Mouse (Mus musculus) forebrain, postnatal 0 days (tissue): ENCODE data around the gene Tesc. TPM values are rescaled to one million over a fixed set of nuclear protein-coding genes. Genes with fewer than 3 reads are reported as not detected.

Source experiments
- ATAC-seq: fragments of 200-750 bp; cut with Nextera tagmentation; 2 replicates; pipeline ENCODE4 v1.8.0; 2017; ENCODE audit warnings: mild to moderate bottlenecking, moderate library complexity
- DNase-seq: peaks from one replicate; pipeline ENCODE4 v3.0.0-alpha.2; 2015
- H3K27ac ChIP-seq: fragments of 300-500 bp; sonication (generic); 2 replicates; pipeline ENCODE4 v1.5.1; 2014; ENCODE audit warnings: low read depth, mild to moderate bottlenecking, antibody characterized with exemption, low read length, moderate library complexity, mixed read lengths
- H3K27me3 ChIP-seq: fragments of 300-500 bp; sonication (generic); 2 replicates; pipeline ENCODE4 v1.6.1; 2014; ENCODE audit warnings: mild to moderate bottlenecking, low read length, mixed read lengths; ENCODE audit not compliant: insufficient read depth
- H3K36me3 ChIP-seq: fragments of 300-500 bp; sonication (generic); 2 replicates; pipeline ENCODE4 v1.6.1; 2014; ENCODE audit warnings: mild to moderate bottlenecking, moderate library complexity; ENCODE audit not compliant: insufficient read depth
- H3K4me1 ChIP-seq: fragments of 300-500 bp; sonication (generic); 2 replicates; pipeline ENCODE4 v1.6.1; 2014; ENCODE audit warnings: antibody characterized with exemption; ENCODE audit not compliant: insufficient read depth
- H3K4me2 ChIP-seq: fragments of 300-500 bp; sonication (generic); 2 replicates; pipeline ENCODE4 v1.6.1; 2014; ENCODE audit warnings: low read depth, mild to moderate bottlenecking, moderate library complexity
- H3K4me3 ChIP-seq: fragments of 300-500 bp; sonication (generic); 2 replicates; pipeline ENCODE4 v1.5.1; 2014; ENCODE audit warnings: low read depth, low read length, mixed read lengths
- H3K9ac ChIP-seq: fragments of 300-500 bp; sonication (generic); 2 replicates; pipeline ENCODE4 v1.6.1; 2014; ENCODE audit warnings: mild to moderate bottlenecking
- H3K9me3 ChIP-seq: fragments of 300-500 bp; sonication (generic); 2 replicates; pipeline ENCODE4 v1.6.1; 2016; ENCODE audit warnings: low read length
- CTCF ChIP-seq: sonication (generic); IDR thresholded peaks from 2 replicates; pipeline ENCODE4 v1.5.1; 2016; ENCODE audit warnings: antibody characterized with exemption, control low read depth, low read depth
- WGBS: fragments of 180-500 bp; shearing (Covaris S2); extraction: QIAGEN DNeasy Blood & Tissue Kit; methylation state at CpG from one replicate; pipeline ENCODE4 v1.1.7; 2014; 5-methylcytosine and 5-hydroxymethylcytosine counted together
- polyA plus RNA-seq: library from polyadenylated mRNA; unstranded; fragments of >200 nt; fragmentation: Nextera tagmentation; extraction: Ambion mirVana; gene quantifications from 2 replicates; pipeline ENCODE4 v1.2.1, GENCODE M21; 2015
- total RNA-seq: library from RNA; depleted of rRNA; stranded (reverse); fragments of >200 nt; gene quantifications from 2 replicates; pipeline ENCODE4 v1.2.3, GENCODE M21; 2014; rRNA removed

Tesc gene
- total and polyA plus RNA-seq, 2 experiments from 2014 or later = 13.0 to 19.9 TPM

DNA sequence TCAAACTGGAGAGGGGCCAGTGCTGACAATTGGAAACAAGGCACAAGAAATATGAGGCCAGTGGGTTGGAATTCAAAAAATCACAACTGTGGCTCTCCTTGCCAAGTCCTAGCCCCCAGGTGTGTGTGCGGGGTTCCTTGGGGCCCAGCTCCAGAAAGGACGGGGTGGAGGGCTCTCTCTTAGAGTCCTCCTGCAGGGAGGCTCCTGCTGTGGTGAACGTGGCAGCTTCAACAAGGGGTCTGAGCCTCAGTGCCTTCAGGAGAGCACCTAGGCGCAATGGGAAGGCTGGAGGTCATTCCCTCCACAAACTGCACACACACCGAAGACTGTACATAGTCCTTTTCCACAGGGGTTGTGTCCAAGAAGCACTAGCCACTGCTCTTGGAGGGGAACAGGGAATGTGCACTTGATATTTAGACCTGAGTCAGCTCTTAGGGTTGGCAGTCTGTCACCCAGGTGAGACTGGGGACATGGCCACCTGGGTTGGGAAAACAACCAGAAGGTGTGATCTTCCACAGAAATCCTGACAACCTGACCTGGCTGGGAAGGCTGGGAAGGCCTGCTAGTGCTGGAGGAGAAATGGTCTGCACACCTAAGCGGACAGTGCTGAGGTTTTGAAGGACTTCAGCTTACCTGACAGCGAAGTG, 81.4 kb downstream of the Tesc start:
- no peak overlapping the region for H3K9ac ChIP-seq
- DNase-seq = no peak
- no peaks in the 10 kb centered on the region for H3K27me3 ChIP-seq
- H3K9me3 ChIP-seq = no peaks in the 10 kb centered on the region
- H3K4me3 ChIP-seq = no peak overlapping the region
- peak overlapping the region; percentile 59 for H3K27ac ChIP-seq
- ATAC-seq = no peak
- peaks cover 11% of the 10 kb centered on the region for H3K4me1 ChIP-seq
- peaks cover 14% of the 10 kb centered on the region for H3K36me3 ChIP-seq
- no peak for TF ChIP-seq CTCF
- no peak overlapping the region for H3K4me2 ChIP-seq
- 64% methylated on average over 7 of the region's 7 CpGs for WGBS

Other genes starting within 250 kb of the Tesc start
- gene Nos1, start 246.7 kb upstream of the Tesc start, total RNA-seq = 16.9 and 18.1 TPM in 2 replicates
- gene Nos1, start 246.7 kb upstream of the Tesc start, polyA plus RNA-seq = 3.8 and 4.1 TPM in 2 replicates
- gene Fbxo21, start 51.0 kb upstream of the Tesc start, total RNA-seq = 176 and 197 TPM in 2 replicates
- 150 and 161 TPM in 2 replicates for gene Fbxo21, start 51.0 kb upstream of the Tesc start, polyA plus RNA-seq
- gene Fbxw8, start 127.7 kb downstream of the Tesc start, total RNA-seq = 42.8 and 51.0 TPM in 2 replicates
- 15.2 and 16.4 TPM in 2 replicates for gene Fbxw8, start 127.7 kb downstream of the Tesc start, polyA plus RNA-seq
- 17.3 and 26.3 TPM in 2 replicates for gene Hrk, start 136.9 kb downstream of the Tesc start, total RNA-seq
- gene Hrk, start 136.9 kb downstream of the Tesc start, polyA plus RNA-seq = 4.7 and 8.4 TPM in 2 replicates
- 61.6 and 87.8 TPM in 2 replicates for gene Rnft2, start 217.4 kb downstream of the Tesc start, total RNA-seq
- 10.1 and 12.4 TPM in 2 replicates for gene Rnft2, start 217.4 kb downstream of the Tesc start, polyA plus RNA-seq
- gene 2410131K14Rik, start 217.5 kb downstream of the Tesc start, total RNA-seq = 22.4 and 31.2 TPM in 2 replicates
- 15.5 and 19.1 TPM in 2 replicates for gene 2410131K14Rik, start 217.5 kb downstream of the Tesc start, polyA plus RNA-seq